8 mouse cellular contexts compared by ENCODE assay signal in the genomic region with DNA sequence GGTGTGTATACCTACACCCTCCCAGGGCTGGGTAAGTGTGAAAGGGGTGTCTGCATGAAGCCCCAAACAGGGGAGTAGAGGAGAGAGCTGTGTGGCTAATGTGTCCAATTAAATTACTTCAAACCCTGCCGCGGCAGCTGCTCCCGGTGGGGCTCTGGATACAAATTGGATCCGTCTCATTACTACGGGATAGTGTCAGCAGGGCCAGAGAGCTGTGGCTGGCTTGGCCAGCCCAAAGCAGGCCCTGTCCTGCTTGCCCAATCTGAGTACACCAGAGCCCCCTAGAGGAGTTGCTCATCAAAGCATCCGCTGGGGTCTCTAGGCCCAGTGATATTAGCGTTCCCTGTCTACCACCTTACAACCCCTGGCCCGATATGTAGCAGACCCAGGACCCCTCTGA. TPM values are rescaled to one million over a fixed set of nuclear protein-coding genes. Genes with fewer than 3 reads are reported as not detected.
DNase-seq lines count a peak whose midpoint lies in the region; ATAC-seq and TF ChIP-seq lines count a peak whose summit lies in the region.

No protein-coding gene starts in this region.

- ATAC-seq in embryonic facial prominence, embryonic 11.5 days (replicated peaks; ENCODE audit: insufficient number of reproducible peaks, low FRiP score, low TSS enrichment, low read depth), result 0 out of 2 replicates have a peak, but pooled peaks have one; percentile 15
- no peak for ATAC-seq in megakaryocyte, adult 5-6 weeks (ENCODE audit: poor library complexity, severe bottlenecking)

- no peaks in the 10 kb centered on the region for H3K36me3 ChIP-seq in CH12.LX (replicated peaks in 1 of 2; ENCODE audit: control insufficient read depth in 1 of 2, insufficient read depth in 1 of 2, low read length in 1 of 2)
- no peaks in the 10 kb centered on the region for H3K36me3 ChIP-seq in embryonic facial prominence, embryonic 11.5 days (replicated peaks; ENCODE audit: control insufficient read depth, insufficient read depth, low read depth, low read length)

- peak in 1 of 2 experiments; percentile 77; a peak in 2 of 4 replicates for TF ChIP-seq CTCF in CH12.LX (conservative IDR thresholded peaks at IDR 0.05 in 1 of 2, IDR thresholded peaks at IDR 0.05 in 1 of 2; ENCODE audit: low read depth in 2 of 2, low read length in 2 of 2)

- dilution Hi-C loops in CH12.LX (cut with MboI; ENCODE audit: extremely low pct_ligation_motif_present, extremely low pct_unique_long_range_greater_than_20kb, low sequenced_read_pairs), result no loop called here

- peak; percentile 15 for DNase-seq in gastrocnemius, postnatal 10 days
- DNase-seq in gastrocnemius, postnatal 36 days, result no peak
- peak; percentile 10 for DNase-seq in CH12.LX (ENCODE audit: extremely low read depth)
- peak; percentile 55 for DNase-seq in embryonic facial prominence, embryonic 11.5 days (ENCODE audit: low spot score)
- DNase-seq in lung, postnatal 36 days, result peak; percentile 25
- DNase-seq in c-Kit-positive CD71-positive TER-119-positive erythroid progenitor cells, embryonic 14.5 days (ENCODE audit: low spot score), result no peak
- no peak for DNase-seq in ovary, postnatal 10 days (ENCODE audit: low spot score)

- no peaks in the 10 kb centered on the region for H3K9me3 ChIP-seq in CH12.LX (replicated peaks; ENCODE audit: low read length)
- H3K9me3 ChIP-seq in embryonic facial prominence, embryonic 11.5 days (replicated peaks; ENCODE audit: control insufficient read depth, low read length), result no peaks in the 10 kb centered on the region

- TF ChIP-seq POLR2A in CH12.LX (IDR thresholded peaks at IDR 0.05; ENCODE audit: low read depth, low read length), result no peak

- no peak overlapping the region for H3K9ac ChIP-seq in CH12.LX (ENCODE audit: insufficient read depth, low read depth)
- H3K9ac ChIP-seq in embryonic facial prominence, embryonic 11.5 days (replicated peaks; ENCODE audit: low read length), result no peak overlapping the region

- WGBS in embryonic facial prominence, embryonic 11.5 days, result 14% methylated on average over 8 of the region's 8 CpGs

- no peak for TF ChIP-seq EP300 in CH12.LX (IDR thresholded peaks at IDR 0.05; ENCODE audit: low read length)

- no peak overlapping the region for H3K4me3 ChIP-seq in CH12.LX (replicated peaks in 1 of 3; ENCODE audit: low read depth in 2 of 3, low read length in 2 of 3, poor library complexity in 1 of 3)
- H3K4me3 ChIP-seq in embryonic facial prominence, embryonic 11.5 days (ENCODE audit: low read depth, low read length), result no peak overlapping the region

- H3K4me2 ChIP-seq in CH12.LX (ENCODE audit: insufficient read depth, low read depth, poor library complexity, severe bottlenecking), result no peak overlapping the region
- no peak overlapping the region for H3K4me2 ChIP-seq in embryonic facial prominence, embryonic 11.5 days (ENCODE audit: low read depth, low read length)

- H3K27ac ChIP-seq in CH12.LX (ENCODE audit: insufficient read depth, low read depth), result no peak overlapping the region
- H3K27ac ChIP-seq in embryonic facial prominence, embryonic 11.5 days (replicated peaks; ENCODE audit: low read depth, low read length), result no peak overlapping the region

- in situ Hi-C loops in CH12.LX (cut with MboI; ENCODE audit: low pct_ligation_motif_present, low pct_unique_long_range_greater_than_20kb, low sequenced_read_pairs), result loop anchor here (5.0 kb wide), 1 partner anchor 53 kb away; no protein-coding TSS in a partner anchor

- TF ChIP-seq RAD21 in CH12.LX (IDR thresholded peaks at IDR 0.05; ENCODE audit: low read depth, low read length), result peak; percentile 79

- no peaks in the 10 kb centered on the region for H3K79me2 ChIP-seq in CH12.LX (replicated peaks; ENCODE audit: control insufficient read depth, extremely low read depth, insufficient read depth, poor library complexity, severe bottlenecking)

- H3K27me3 ChIP-seq in CH12.LX (replicated peaks), result peaks cover 90% of the 10 kb centered on the region
- H3K27me3 ChIP-seq in embryonic facial prominence, embryonic 11.5 days (ENCODE audit: control insufficient read depth, insufficient read depth, low read length), result peaks cover 11% of the 10 kb centered on the region

- intact Hi-C loops in gastrocnemius, postnatal 36 days (cut with DNase I), result no loop called here

- peaks cover 0 to 4% of the 10 kb centered on the region in 2 experiments; a peak in 2 of 4 replicates for H3K4me1 ChIP-seq in CH12.LX (ENCODE audit: control insufficient read depth in 1 of 2, insufficient read depth in 2 of 2)
- H3K4me1 ChIP-seq in embryonic facial prominence, embryonic 11.5 days (ENCODE audit: control insufficient read depth, insufficient read depth, low read length), result no peaks in the 10 kb centered on the region; the same call in 1 of the 2 replicates

TF ChIP-seq in CH12.LX, 34 proteins besides CTCF, POLR2A, EP300 and RAD21:
- no peak for TF ChIP-seq HCFC1 (IDR thresholded peaks at IDR 0.05; ENCODE audit: low read depth, low read length)
- no peak; the same call in 1 of the 2 replicates for TF ChIP-seq TCF12 (IDR thresholded peaks at IDR 0.05; ENCODE audit: low read depth, low read length)
- TF ChIP-seq CHD2 (IDR thresholded peaks at IDR 0.05; ENCODE audit: low read length), result no peak
- no peak for TF ChIP-seq UBTF (IDR thresholded peaks at IDR 0.05; ENCODE audit: low read depth, low read length)
- TF ChIP-seq ZKSCAN1 (IDR thresholded peaks at IDR 0.05; ENCODE audit: borderline replicate concordance, low read depth, low read length), result no peak
- no peak for TF ChIP-seq MAX (IDR thresholded peaks at IDR 0.05; ENCODE audit: low read length)
- peak; percentile 79 for TF ChIP-seq ZC3H11A (IDR thresholded peaks at IDR 0.05; ENCODE audit: low read depth, low read length)
- no peak for TF ChIP-seq E2F4 (IDR thresholded peaks at IDR 0.05; ENCODE audit: insufficient replicate concordance, low read depth, low read length)
- TF ChIP-seq CHD1 (IDR thresholded peaks at IDR 0.05; ENCODE audit: low read depth, low read length), result no peak
- TF ChIP-seq SMC3 (IDR thresholded peaks at IDR 0.05; ENCODE audit: low read depth, low read length), result peak; percentile 86

RNA-seq across cellular contexts. Expression of gene Syt7, which starts 6.3 kb away (rescaled TPM):
- 1 to 10 TPM; 3.5 TPM for total RNA-seq in gastrocnemius, postnatal 10 days (2021)
- total RNA-seq in gastrocnemius, postnatal 36 days (2021), result 1 to 10 TPM; 2.3 to 2.5 TPM
- total RNA-seq in CH12.LX (2012; rRNA removed) (not detected in 2 replicates), CH12.LX (2014; rRNA removed) (not detected in 2 replicates)
- polyA plus RNA-seq in CH12.LX (2012; ENCODE audit: insufficient read length, low read depth), result not detected in 2 replicates
- 2.2 and 2.7 TPM in 2 replicates for polyA plus RNA-seq in embryonic facial prominence, embryonic 11.5 days (2014; fragmentation: Nextera tagmentation; extraction: Ambion mirVana)
- total RNA-seq in megakaryocyte, adult 5-6 weeks (2015), result not detected in 2 replicates
- not detected in 2 replicates for total RNA-seq in megakaryocyte, adult 5-6 weeks (2017)

Comparison
In these comparisons a context has a peak if more than half of its experiments do, and no peak if none do; other contexts are left out.
1. DNase-seq: peak in gastrocnemius, postnatal 10 days (single experiment), CH12.LX (single experiment), embryonic facial prominence, embryonic 11.5 days (single experiment) and lung, postnatal 36 days (single experiment); none in gastrocnemius, postnatal 36 days (0 of 2), c-Kit-positive CD71-positive TER-119-positive erythroid progenitor cells, embryonic 14.5 days (single experiment) and ovary, postnatal 10 days (single experiment).